Mouse (Mus musculus): Measurements from ENCODE around the gene Taar2. TPM values are rescaled to one million over a fixed set of nuclear protein-coding genes. Genes with fewer than 3 reads are reported as not detected.

Taar2 gene
- polyA plus RNA-seq, 2 experiments from 2014 or later = not detected

- ATAC-seq = no peak
Measured at GRCm38 (mm10) chr10:23986419-23986818, 48.0 kb downstream of the Taar2 start.

Other genes with a start within 250 kb of the Taar2 start
- gene Rps12, start 151.3 kb upstream of the Taar2 start, polyA plus RNA-seq (2017; shearing (Covaris generic)) = 100 to 1,000 TPM; 116 to 930 TPM
- under 1 TPM in 1 of 2 experiments, not detected in 1; 0.25 TPM for gene Slc18b1, start 141.6 kb upstream of the Taar2 start, polyA plus RNA-seq (2017; shearing (Covaris generic))
- not detected for gene Vnn3, start 87.1 kb upstream of the Taar2 start, polyA plus RNA-seq (2017; shearing (Covaris generic))
- gene Vnn1, start 43.9 kb upstream of the Taar2 start, polyA plus RNA-seq (2017; shearing (Covaris generic)) = not detected
- not detected for gene Taar1, start 18.2 kb upstream of the Taar2 start, polyA plus RNA-seq (2017; shearing (Covaris generic))
- gene Taar3, start 11.0 kb downstream of the Taar2 start, polyA plus RNA-seq (2017; shearing (Covaris generic)) = not detected
- not detected for gene Taar4, start 21.9 kb downstream of the Taar2 start, polyA plus RNA-seq (2017; shearing (Covaris generic))
- gene Taar5, start 32.1 kb downstream of the Taar2 start, polyA plus RNA-seq (2017; shearing (Covaris generic)) = not detected
- not detected for gene Taar6, start 47.1 kb downstream of the Taar2 start, polyA plus RNA-seq (2017; shearing (Covaris generic))
- gene Taar7a, start 54.9 kb downstream of the Taar2 start, polyA plus RNA-seq (2017; shearing (Covaris generic)) = not detected
- not detected for gene Taar7b, start 61.4 kb downstream of the Taar2 start, polyA plus RNA-seq (2017; shearing (Covaris generic))
- gene Taar7d, start 88.7 kb downstream of the Taar2 start, polyA plus RNA-seq (2017; shearing (Covaris generic)) = not detected
- gene Taar7e, start 99.0 kb downstream of the Taar2 start, polyA plus RNA-seq (2017; shearing (Covaris generic)) = not detected
- gene Taar7f, start 110.9 kb downstream of the Taar2 start, polyA plus RNA-seq (2017; shearing (Covaris generic)) = not detected
- not detected for gene Taar8a, start 137.9 kb downstream of the Taar2 start, polyA plus RNA-seq (2017; shearing (Covaris generic))
- gene Taar8b, start 153.7 kb downstream of the Taar2 start, polyA plus RNA-seq (2017; shearing (Covaris generic)) = not detected
- gene Taar8c, start 163.3 kb downstream of the Taar2 start, polyA plus RNA-seq (2017; shearing (Covaris generic)) = not detected
- not detected for gene Taar9, start 171.0 kb downstream of the Taar2 start, polyA plus RNA-seq (2017; shearing (Covaris generic))
- gene Stx7, start 210.7 kb downstream of the Taar2 start, polyA plus RNA-seq (2017; shearing (Covaris generic)) = 10 to 100 TPM; 23.3 to 33.2 TPM

Measured in activated CD4-positive, CD25-positive, alpha-beta regulatory T cell, adult 4 months (primary cell).